Mouse (Mus musculus) ES-Bruce4 (cell line): Measurements from ENCODE around the gene Med12. TPM values are rescaled to one million over a fixed set of nuclear protein-coding genes. Genes with fewer than 3 reads are reported as not detected.
A peak's percentile ranks its signal among the peaks of the same experiment; 100 is the strongest.

Experiments
- H3K27ac ChIP-seq: 2 replicates; pipeline ENCODE4 v1.5.1; 2012; ENCODE audit warnings: low read length, inconsistent platforms; ENCODE audit not compliant: insufficient read depth
- H3K27me3 ChIP-seq: 2 replicates; pipeline ENCODE4 v1.6.1; 2012; ENCODE audit warnings: mild to moderate bottlenecking, low read length, inconsistent platforms; ENCODE audit not compliant: control insufficient read depth, poor library complexity, insufficient read depth, severe bottlenecking
- H3K36me3 ChIP-seq: 2 replicates; pipeline ENCODE4 v1.6.1; 2012; ENCODE audit warnings: inconsistent platforms, mild to moderate bottlenecking, low read length, moderate library complexity; ENCODE audit not compliant: control insufficient read depth, poor library complexity, insufficient read depth, severe bottlenecking
- H3K4me1 ChIP-seq: one replicate; pipeline ENCODE4 v1.8.1; 2011; ENCODE audit warnings: low read length; ENCODE audit not compliant: control insufficient read depth, insufficient read depth
- H3K4me3 ChIP-seq: 2 replicates; pipeline ENCODE4 v1.5.1; 2011; ENCODE audit warnings: low read depth, mild to moderate bottlenecking, low read length
- H3K9ac ChIP-seq: 2 replicates; pipeline ENCODE4 v1.6.1; 2012; ENCODE audit warnings: low read depth, mild to moderate bottlenecking, inconsistent platforms; ENCODE audit not compliant: poor library complexity, severe bottlenecking
- H3K9me3 ChIP-seq: replicated peaks from 2 replicates; pipeline ENCODE4 v1.6.1; 2012; ENCODE audit warnings: mild to moderate bottlenecking, low read length, inconsistent platforms; ENCODE audit not compliant: control insufficient read depth, poor library complexity, insufficient read depth, severe bottlenecking
- CTCF ChIP-seq: IDR thresholded peaks from one replicate; pipeline ENCODE4 v1.8.1; 2011; ENCODE audit warnings: low read depth, low read length
- EP300 ChIP-seq: IDR thresholded peaks from 2 replicates; pipeline ENCODE4 v1.6.1; 2011; ENCODE audit warnings: low read depth, low read length; ENCODE audit not compliant: insufficient read depth
- POLR2A ChIP-seq: IDR thresholded peaks from one replicate; pipeline ENCODE4 v1.8.1; 2011; ENCODE audit warnings: low read length; ENCODE audit not compliant: insufficient read depth
- polyA plus RNA-seq: library from polyadenylated mRNA; stranded (reverse); fragments of >200 nt; gene quantifications from 2 replicates; pipeline ENCODE4 v1.2.4, GENCODE M21; 2011; ENCODE audit warnings: low read depth; ENCODE audit not compliant: missing spikeins, insufficient read depth, insufficient read length

Gene Med12
- polyA plus RNA-seq, 1 experiment, result 41.7 TPM

DNA sequence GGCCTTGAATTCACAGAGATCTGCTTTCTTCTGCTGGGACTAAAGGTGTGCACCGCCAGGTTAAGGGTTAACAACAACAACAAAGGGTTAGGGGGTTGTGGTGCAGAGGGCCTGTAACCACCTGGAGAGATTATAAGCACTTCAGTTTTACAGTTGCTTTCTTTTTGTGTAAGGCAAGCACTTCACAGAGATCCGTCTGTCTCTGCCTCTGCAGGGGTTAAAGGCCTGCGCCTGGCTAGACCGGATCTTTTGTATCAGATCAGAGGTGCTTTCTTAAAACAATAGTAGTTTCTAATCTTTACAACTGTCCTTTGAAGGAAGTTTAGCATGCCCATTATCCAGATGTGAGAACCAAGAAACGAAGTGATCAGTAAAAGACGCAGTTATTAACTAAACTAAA, 420 bp upstream of the Med12 start:
- Histone ChIP-seq H3K36me3 (peaks cover 9% of the 10 kb centered on the region), H3K4me3 (peak overlapping the region; percentile 48), H3K27ac (peak overlapping the region; percentile 76), H3K9me3 (no peaks in the 10 kb centered on the region), H3K4me1 (no peaks in the 10 kb centered on the region), H3K9ac (peak overlapping the region; percentile 76), H3K27me3 (no peaks in the 10 kb centered on the region)
- no peak for TF ChIP-seq EP300
- TF ChIP-seq POLR2A, result no peak
- TF ChIP-seq CTCF, result no peak

DNA sequence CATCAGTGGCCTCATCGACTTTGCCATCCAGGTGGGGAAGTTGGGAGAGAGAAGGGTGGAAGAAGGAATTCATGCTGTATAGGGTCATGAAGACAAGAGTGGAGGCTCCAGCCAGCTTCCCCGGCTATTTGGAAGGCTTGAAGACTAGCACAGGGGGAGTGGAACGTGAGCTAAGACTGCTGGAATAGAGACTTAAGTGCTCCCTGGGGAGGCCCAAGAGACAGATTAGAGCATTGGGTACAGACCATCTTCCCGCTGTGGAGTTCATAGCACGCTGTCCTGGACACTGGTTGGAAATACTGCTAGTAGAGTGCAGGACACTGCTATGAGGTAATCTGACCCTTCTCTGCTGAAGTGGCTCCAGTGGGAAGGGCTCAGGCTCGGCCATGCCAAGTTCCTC, 9.0 kb downstream of the Med12 start:
- Histone ChIP-seq H3K9ac (no peak overlapping the region), H3K36me3 (peaks cover 14% of the 10 kb centered on the region), H3K9me3 (no peaks in the 10 kb centered on the region), H3K4me3 (no peak overlapping the region), H3K4me1 (no peaks in the 10 kb centered on the region), H3K27ac (no peak overlapping the region), H3K27me3 (no peaks in the 10 kb centered on the region)
- TF ChIP-seq POLR2A (no peak), EP300 (no peak), CTCF (no peak)

DNA sequence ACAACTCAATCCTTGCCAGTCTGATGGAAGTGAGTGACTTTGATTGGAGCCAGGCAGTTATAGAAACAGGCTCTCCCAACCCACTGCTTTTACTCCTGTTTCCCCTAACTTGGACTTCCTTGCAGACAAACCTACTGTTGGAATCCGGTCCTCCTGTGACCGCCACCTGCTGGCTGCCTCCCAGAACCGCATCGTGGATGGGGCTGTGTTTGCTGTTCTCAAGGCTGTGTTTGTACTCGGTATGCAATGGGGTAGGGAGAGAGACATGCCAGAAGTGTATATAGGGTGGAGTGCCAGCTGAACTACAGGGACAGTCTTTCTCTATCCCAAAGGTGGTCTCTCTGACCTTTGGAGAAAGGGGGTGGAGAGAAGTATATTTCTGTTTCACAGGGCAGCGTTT, 11.7 kb downstream of the Med12 start:
- Histone ChIP-seq H3K27me3 (no peaks in the 10 kb centered on the region), H3K4me1 (no peaks in the 10 kb centered on the region), H3K36me3 (peaks cover 14% of the 10 kb centered on the region), H3K4me3 (no peak overlapping the region), H3K9me3 (no peaks in the 10 kb centered on the region), H3K9ac (no peak overlapping the region), H3K27ac (no peak overlapping the region)
- TF ChIP-seq CTCF (peak; percentile 74), EP300 (no peak), POLR2A (no peak)

DNA sequence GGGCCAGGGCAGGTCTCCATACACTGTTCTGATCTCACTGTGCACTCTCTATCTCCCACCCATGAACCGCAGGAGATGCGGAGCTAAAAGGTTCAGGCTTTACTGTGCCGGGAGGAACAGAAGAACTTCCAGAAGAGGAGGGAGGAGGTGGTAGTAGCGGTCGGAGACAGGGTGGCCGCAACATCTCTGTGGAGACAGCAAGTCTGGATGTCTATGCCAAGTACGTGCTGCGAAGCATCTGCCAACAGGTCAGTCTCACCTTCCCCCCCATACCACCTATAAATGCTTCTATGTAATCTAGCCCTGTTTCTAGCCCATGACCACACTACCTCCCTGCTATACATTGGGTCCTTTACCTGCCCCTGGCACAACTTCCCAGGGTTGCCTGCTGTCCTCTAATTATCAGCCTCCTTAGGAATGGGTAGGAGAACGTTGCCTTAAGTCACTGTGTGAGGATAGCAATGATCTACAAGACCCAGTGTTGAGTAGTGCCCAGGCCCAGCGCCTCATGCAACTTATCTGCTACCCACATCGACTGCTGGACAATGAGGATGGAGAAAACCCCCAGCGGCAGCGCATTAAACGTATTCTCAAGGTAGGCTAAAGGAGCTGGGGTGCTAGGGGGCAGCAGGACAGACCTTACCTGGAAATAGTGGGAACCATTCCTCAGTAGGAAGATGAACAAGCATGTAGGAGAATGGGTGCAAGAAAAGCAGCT, 12.3 kb downstream of the Med12 start:
- Histone ChIP-seq H3K4me3 (no peak overlapping the region), H3K36me3 (peaks cover 14% of the 10 kb centered on the region), H3K27ac (no peak overlapping the region), H3K4me1 (no peaks in the 10 kb centered on the region), H3K9ac (no peak overlapping the region), H3K9me3 (no peaks in the 10 kb centered on the region), H3K27me3 (no peaks in the 10 kb centered on the region)
- TF ChIP-seq POLR2A (no peak), CTCF (no peak), EP300 (no peak)

DNA sequence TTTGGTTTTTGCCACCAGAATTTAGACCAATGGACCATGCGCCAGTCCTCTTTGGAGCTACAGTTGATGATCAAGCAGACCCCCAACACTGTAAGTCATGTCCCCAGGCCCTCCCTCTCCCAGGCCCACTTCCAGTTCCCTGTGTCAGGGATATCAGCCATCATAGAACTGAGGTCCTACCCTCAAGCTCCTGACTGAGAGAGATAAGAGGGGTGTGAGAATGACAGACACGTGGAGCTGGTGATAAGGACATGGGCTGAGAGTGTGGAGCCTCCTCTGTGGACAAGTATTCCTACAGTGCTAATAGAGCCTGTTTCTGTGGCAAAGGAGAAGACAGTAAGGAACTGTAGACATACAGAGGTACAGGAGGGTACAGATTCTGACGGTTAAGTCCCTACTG, 13.7 kb downstream of the Med12 start:
- Histone ChIP-seq H3K4me3 (no peak overlapping the region), H3K9ac (no peak overlapping the region), H3K27me3 (no peaks in the 10 kb centered on the region), H3K4me1 (no peaks in the 10 kb centered on the region), H3K9me3 (no peaks in the 10 kb centered on the region), H3K27ac (no peak overlapping the region), H3K36me3 (peaks cover 14% of the 10 kb centered on the region)
- TF ChIP-seq POLR2A (no peak), EP300 (no peak), CTCF (no peak)

DNA sequence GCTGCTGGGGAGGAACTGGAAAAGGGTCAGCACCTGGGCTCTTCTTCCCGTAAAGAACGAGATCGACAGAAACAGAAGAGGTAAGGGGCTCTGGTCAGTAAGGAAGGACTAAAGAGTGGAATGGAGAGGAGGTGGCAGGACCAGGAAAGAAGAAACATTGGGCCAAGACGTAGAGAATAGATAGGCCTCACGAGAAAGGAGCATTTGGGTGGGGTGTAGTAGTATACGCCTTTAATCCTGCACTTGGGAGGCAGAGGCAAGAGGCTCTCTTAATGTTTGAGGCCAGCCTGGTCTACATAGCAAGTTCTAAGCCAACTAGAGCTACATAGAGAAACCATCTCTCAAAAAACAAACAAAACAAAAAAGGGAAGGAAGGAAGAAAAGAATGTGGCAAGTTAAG, 14.6 kb downstream of the Med12 start:
- no peaks in the 10 kb centered on the region for H3K4me1 ChIP-seq
- no peaks in the 10 kb centered on the region for H3K27me3 ChIP-seq
- no peak overlapping the region for H3K4me3 ChIP-seq
- H3K9me3 ChIP-seq, result no peaks in the 10 kb centered on the region
- H3K9ac ChIP-seq, result no peak overlapping the region
- no peak for TF ChIP-seq EP300
- TF ChIP-seq POLR2A, result no peak
- no peak for TF ChIP-seq CTCF
- no peak overlapping the region for H3K27ac ChIP-seq
- H3K36me3 ChIP-seq, result peaks cover 17% of the 10 kb centered on the region
